Mouse (Mus musculus): ENCODE results near the gene Supt6. TPM values are rescaled to one million over a fixed set of nuclear protein-coding genes. Genes with fewer than 3 reads are reported as not detected.

The Supt6 gene
- polyA plus RNA-seq, 1 experiment = 33.9 TPM

GRCm38 (mm10) chr11:78246318-78247011 lies 678 bp upstream of the Supt6 start:
- TF ChIP-seq MYOD1 (IDR thresholded peaks at IDR 0.05; ENCODE audit: control insufficient read depth, insufficient read length, low read depth) (no peak), FOSL1 (IDR thresholded peaks at IDR 0.05; ENCODE audit: insufficient read depth, low read length, poor library complexity, severe bottlenecking) (no peak), MAX (IDR thresholded peaks at IDR 0.05) (no peak), CEBPB (IDR thresholded peaks at IDR 0.05; ENCODE audit: low read depth) (no peak), CTCF (IDR thresholded peaks at IDR 0.05; ENCODE audit: control insufficient read depth, insufficient read depth, insufficient read length) (no peak), USF1 (IDR thresholded peaks at IDR 0.05; ENCODE audit: low read depth) (no peak), MYOG (IDR thresholded peaks at IDR 0.05; ENCODE audit: control insufficient read depth, extremely low read depth, insufficient read length) (no peak)
- Histone ChIP-seq H3K36me3 (ENCODE audit: control insufficient read depth, insufficient read depth) (peaks cover 15% of the 10 kb centered on the region), H3K79me2 (ENCODE audit: control insufficient read depth, insufficient read depth) (peaks cover 87% of the 10 kb centered on the region), H3K4me3 (ENCODE audit: insufficient read depth, poor library complexity, severe bottlenecking) (peak overlapping the region; percentile 82), H3K79me3 (ENCODE audit: low read depth) (peaks cover 70% of the 10 kb centered on the region), H3ac (ENCODE audit: control insufficient read depth, insufficient read length, low read depth) (peak overlapping the region; percentile 79), H3K27me3 (ENCODE audit: control insufficient read depth, insufficient read depth, insufficient read length) (no peaks in the 10 kb centered on the region)

DNA sequence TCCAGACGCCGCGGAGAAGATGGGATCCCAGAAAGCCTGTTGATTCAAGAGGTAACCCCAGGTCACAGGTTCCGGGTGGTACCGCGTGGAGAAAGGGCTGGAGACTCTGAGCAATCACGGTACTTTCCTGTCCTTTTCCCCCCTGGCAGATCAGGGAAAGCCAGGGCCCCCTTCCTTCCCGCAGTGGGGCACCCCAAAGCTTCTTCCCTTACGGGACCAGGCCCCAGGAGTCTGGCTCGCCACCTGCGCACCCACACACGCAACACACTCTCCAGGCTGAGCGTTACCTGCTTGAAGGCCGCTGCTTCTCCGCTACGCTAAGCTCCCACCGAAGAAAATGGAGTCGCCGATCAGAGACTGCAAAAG lies 543 bp downstream of the Supt6 start:
- Histone ChIP-seq H3K36me3 (ENCODE audit: control insufficient read depth, insufficient read depth) (peaks cover 15% of the 10 kb centered on the region), H3K79me2 (ENCODE audit: control insufficient read depth, insufficient read depth) (peaks cover 95% of the 10 kb centered on the region), H3ac (ENCODE audit: control insufficient read depth, insufficient read length, low read depth) (peak overlapping the region; percentile 79), H3K27me3 (ENCODE audit: control insufficient read depth, insufficient read depth, insufficient read length) (no peaks in the 10 kb centered on the region), H3K79me3 (ENCODE audit: low read depth) (peaks cover 82% of the 10 kb centered on the region), H3K4me3 (ENCODE audit: insufficient read depth, poor library complexity, severe bottlenecking) (peak overlapping the region; percentile 82)
- TF ChIP-seq USF1 (IDR thresholded peaks at IDR 0.05; ENCODE audit: low read depth) = no peak
- no peak for TF ChIP-seq MYOD1 (IDR thresholded peaks at IDR 0.05; ENCODE audit: control insufficient read depth, insufficient read length, low read depth)
- no peak for TF ChIP-seq MYOG (IDR thresholded peaks at IDR 0.05; ENCODE audit: control insufficient read depth, extremely low read depth, insufficient read length)
- TF ChIP-seq FOSL1 (IDR thresholded peaks at IDR 0.05; ENCODE audit: insufficient read depth, low read length, poor library complexity, severe bottlenecking) = no peak
- no peak for TF ChIP-seq CEBPB (IDR thresholded peaks at IDR 0.05; ENCODE audit: low read depth)
- TF ChIP-seq MAX (IDR thresholded peaks at IDR 0.05) = no peak
- no peak for TF ChIP-seq CTCF (IDR thresholded peaks at IDR 0.05; ENCODE audit: control insufficient read depth, insufficient read depth, insufficient read length)

GRCm38 (mm10) chr11:78240193-78240857 lies 5.5 kb downstream of the Supt6 start:
- H3ac ChIP-seq (ENCODE audit: control insufficient read depth, insufficient read length, low read depth) = no peak overlapping the region
- H3K4me3 ChIP-seq (ENCODE audit: insufficient read depth, poor library complexity, severe bottlenecking) = no peak overlapping the region
- TF ChIP-seq MYOG (IDR thresholded peaks at IDR 0.05; ENCODE audit: control insufficient read depth, extremely low read depth, insufficient read length) (no peak), USF1 (IDR thresholded peaks at IDR 0.05; ENCODE audit: low read depth) (no peak), CEBPB (IDR thresholded peaks at IDR 0.05; ENCODE audit: low read depth) (no peak), CTCF (IDR thresholded peaks at IDR 0.05; ENCODE audit: control insufficient read depth, insufficient read depth, insufficient read length) (no peak), FOSL1 (IDR thresholded peaks at IDR 0.05; ENCODE audit: insufficient read depth, low read length, poor library complexity, severe bottlenecking) (no peak), MYOD1 (IDR thresholded peaks at IDR 0.05; ENCODE audit: control insufficient read depth, insufficient read length, low read depth) (no peak), MAX (IDR thresholded peaks at IDR 0.05) (no peak)
- no peaks in the 10 kb centered on the region for H3K27me3 ChIP-seq (ENCODE audit: control insufficient read depth, insufficient read depth, insufficient read length)
- H3K79me3 ChIP-seq (ENCODE audit: low read depth) = peaks cover 91% of the 10 kb centered on the region
- H3K36me3 ChIP-seq (ENCODE audit: control insufficient read depth, insufficient read depth) = peaks cover 41% of the 10 kb centered on the region
- peaks cover 100% of the 10 kb centered on the region for H3K79me2 ChIP-seq (ENCODE audit: control insufficient read depth, insufficient read depth)

GRCm38 (mm10) chr11:78231518-78231917 lies 14.3 kb downstream of the Supt6 start:
- peaks cover 95% of the 10 kb centered on the region for H3K36me3 ChIP-seq (ENCODE audit: control insufficient read depth, insufficient read depth)
- H3K4me3 ChIP-seq (ENCODE audit: insufficient read depth, poor library complexity, severe bottlenecking) = no peak overlapping the region
- no peaks in the 10 kb centered on the region for H3K27me3 ChIP-seq (ENCODE audit: control insufficient read depth, insufficient read depth, insufficient read length)
- H3K79me2 ChIP-seq (ENCODE audit: control insufficient read depth, insufficient read depth) = peaks cover 32% of the 10 kb centered on the region
- H3K79me3 ChIP-seq (ENCODE audit: low read depth) = peaks cover 21% of the 10 kb centered on the region
- TF ChIP-seq MAX (IDR thresholded peaks at IDR 0.05) (no peak), MYOG (IDR thresholded peaks at IDR 0.05; ENCODE audit: control insufficient read depth, extremely low read depth, insufficient read length) (no peak), MYOD1 (IDR thresholded peaks at IDR 0.05; ENCODE audit: control insufficient read depth, insufficient read length, low read depth) (no peak), FOSL1 (IDR thresholded peaks at IDR 0.05; ENCODE audit: insufficient read depth, low read length, poor library complexity, severe bottlenecking) (no peak)
- no peak overlapping the region for H3ac ChIP-seq (ENCODE audit: control insufficient read depth, insufficient read length, low read depth)

DNA sequence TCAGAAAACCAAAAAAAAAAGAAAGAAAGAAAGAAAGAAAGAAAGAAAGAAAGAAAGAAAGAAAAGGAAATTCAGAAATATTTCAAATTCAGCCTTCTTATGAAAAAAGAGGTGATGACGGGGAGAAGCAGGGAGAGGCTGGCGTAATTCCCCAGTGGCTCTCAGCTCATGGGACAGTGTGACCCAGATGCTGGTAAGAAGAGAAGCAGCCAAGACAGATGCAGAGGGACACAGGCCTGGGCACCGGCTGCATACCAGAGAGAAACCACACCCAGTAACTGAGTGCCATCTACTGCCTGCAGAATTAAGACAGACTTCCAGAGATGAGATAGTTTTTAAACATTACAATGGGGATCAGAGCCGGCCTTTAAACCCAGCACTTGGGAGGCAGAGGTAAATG lies 22.2 kb downstream of the Supt6 start:
- no peaks in the 10 kb centered on the region for H3K27me3 ChIP-seq (ENCODE audit: control insufficient read depth, insufficient read depth, insufficient read length)
- no peak for TF ChIP-seq MYOG (IDR thresholded peaks at IDR 0.05; ENCODE audit: control insufficient read depth, extremely low read depth, insufficient read length)
- H3K4me3 ChIP-seq (ENCODE audit: insufficient read depth, poor library complexity, severe bottlenecking) = no peak overlapping the region
- H3K79me3 ChIP-seq (ENCODE audit: low read depth) = no peaks in the 10 kb centered on the region
- H3K36me3 ChIP-seq (ENCODE audit: control insufficient read depth, insufficient read depth) = peaks cover 99% of the 10 kb centered on the region
- no peak overlapping the region for H3ac ChIP-seq (ENCODE audit: control insufficient read depth, insufficient read length, low read depth)
- no peaks in the 10 kb centered on the region for H3K79me2 ChIP-seq (ENCODE audit: control insufficient read depth, insufficient read depth)
